Mouse (Mus musculus) urinary bladder, postnatal 0 days (tissue): ENCODE measurements around the gene Olfr1375. TPM values are rescaled to one million over a fixed set of nuclear protein-coding genes. Genes with fewer than 3 reads are reported as not detected.

Source experiments
- polyA plus RNA-seq: library from polyadenylated mRNA; unstranded; fragments of >200 nt; fragmentation: Nextera tagmentation; extraction: Ambion mirVana; gene quantifications from 2 replicates; pipeline ENCODE4 v1.2.1, GENCODE M21; 2015

The Olfr1375 gene
- not detected in 2 replicates for polyA plus RNA-seq

GRCm38 (mm10) chr11:51047809-51048208 is at the start of gene Olfr1375:
Gene Olfr1375, plus strand, starts transcription at chr11:51048109.

GRCm38 (mm10) chr11:51003296-51003695 is 44.6 kb upstream of the Olfr1375 start, which contains the start of gene Olfr51:
Gene Olfr51, plus strand, starts transcription at chr11:51003596.

GRCm38 (mm10) chr11:51013936-51014335 is 34.0 kb upstream of the Olfr1375 start, which contains the start of gene Olfr54:
Gene Olfr54, plus strand, starts transcription at chr11:51014236.

GRCm38 (mm10) chr11:51059151-51059571 is 11.3 kb downstream of the Olfr1375 start, which contains the start of gene Zfp354a:
Gene Zfp354a, plus strand, starts transcription at chr11:51059257.

Other genes starting within 250 kb of the Olfr1375 start
- gene Zfp354c, start 220.4 kb upstream of the Olfr1375 start, polyA plus RNA-seq = 8.2 and 8.6 TPM in 2 replicates
- 0.18 and 0.28 TPM in 2 replicates for gene Zfp879, start 206.6 kb upstream of the Olfr1375 start, polyA plus RNA-seq
- 0.24 TPM in 1 of 2 replicates, not detected in the other for gene Grm6, start 197.4 kb upstream of the Olfr1375 start, polyA plus RNA-seq
- 0.99 and 1.1 TPM in 2 replicates for gene Zfp454, start 160.5 kb upstream of the Olfr1375 start, polyA plus RNA-seq
- gene Zfp2, start 131.9 kb upstream of the Olfr1375 start, polyA plus RNA-seq = 1.9 and 2.6 TPM in 2 replicates
- gene Zfp354b, start 116.5 kb upstream of the Olfr1375 start, polyA plus RNA-seq = 0.62 and 0.76 TPM in 2 replicates
- gene 4933414I15Rik, start 104.3 kb upstream of the Olfr1375 start, polyA plus RNA-seq = not detected in 2 replicates
- not detected in 2 replicates for gene Prop1, start 94.3 kb upstream of the Olfr1375 start, polyA plus RNA-seq
- not detected in 2 replicates for gene Olfr1378, start 81.6 kb upstream of the Olfr1375 start, polyA plus RNA-seq
- not detected in 2 replicates for gene Olfr1377, start 66.1 kb upstream of the Olfr1375 start, polyA plus RNA-seq
- not detected in 2 replicates for gene Olfr51, start 44.5 kb upstream of the Olfr1375 start, polyA plus RNA-seq
- not detected in 2 replicates for gene Olfr54, start 33.9 kb upstream of the Olfr1375 start, polyA plus RNA-seq
- 2.6 and 3.4 TPM in 2 replicates for gene Zfp354a, start 11.1 kb downstream of the Olfr1375 start, polyA plus RNA-seq
- gene Gm12569, start 172.4 kb downstream of the Olfr1375 start, polyA plus RNA-seq = not detected in 2 replicates
- gene Clk4, start 213.6 kb downstream of the Olfr1375 start, polyA plus RNA-seq = 40.2 and 40.9 TPM in 2 replicates
- gene BC049762, start 214.9 kb downstream of the Olfr1375 start, polyA plus RNA-seq = not detected in 2 replicates
- 1.3 TPM in 2 replicates for gene Col23a1, start 241.8 kb downstream of the Olfr1375 start, polyA plus RNA-seq